Mouse (Mus musculus) cerebellum, postnatal 10 days (tissue): Measurements from ENCODE around the gene Gss.
"Not testable (repeated sequence)": the region's sequence is repeated elsewhere in the genome, so short reads cannot be mapped to it uniquely, and the experiment has no call there.

Experiments used
- DNase-seq, 2 experiments: peaks; one replicate each; pipeline ENCODE4 v3.0.0; 2021; ENCODE audit warnings: mixed read lengths in 2 of 2

Gss gene

DNA sequence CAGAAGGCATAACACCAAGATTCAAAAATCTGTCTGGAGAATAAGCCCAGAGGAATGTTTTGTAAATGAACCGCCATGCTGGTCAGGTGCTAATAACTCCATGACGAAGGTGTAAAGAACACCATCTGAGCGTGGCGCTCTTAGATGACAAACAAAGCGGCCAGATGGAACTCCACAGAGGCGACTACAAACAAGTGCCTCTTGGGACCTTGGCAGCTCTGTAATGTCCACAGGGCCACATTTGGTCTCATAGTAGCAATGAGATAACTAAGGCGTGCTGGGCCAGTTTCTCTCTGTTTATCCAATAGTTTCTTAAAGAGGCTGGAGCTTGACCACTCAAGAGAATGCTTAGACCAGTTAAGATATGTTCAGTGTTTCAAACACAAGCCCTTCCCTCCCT lies 18.6 kb downstream of the Gss start:
- no peak for DNase-seq

DNA sequence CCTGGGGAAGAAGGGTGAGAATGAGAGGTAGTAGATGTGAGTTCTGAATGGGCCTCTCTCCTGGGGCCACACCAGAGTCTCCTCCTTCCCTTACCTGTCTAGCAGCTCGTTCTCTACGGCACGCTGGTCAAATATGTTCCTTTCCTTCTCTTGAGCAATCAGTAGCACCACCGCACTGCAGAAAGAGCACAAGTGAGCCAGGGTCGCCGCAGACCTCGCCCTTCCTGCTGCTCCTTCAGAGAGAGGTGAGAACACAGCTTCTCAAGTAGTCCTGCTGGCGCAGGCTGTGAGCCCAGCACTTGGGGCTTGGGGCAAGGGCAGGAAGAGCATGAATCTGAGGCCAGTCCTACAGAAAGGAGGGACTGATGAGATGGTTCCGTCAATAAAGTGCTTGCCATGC lies 19.6 kb downstream of the Gss start:
- DNase-seq, result no peak

DNA sequence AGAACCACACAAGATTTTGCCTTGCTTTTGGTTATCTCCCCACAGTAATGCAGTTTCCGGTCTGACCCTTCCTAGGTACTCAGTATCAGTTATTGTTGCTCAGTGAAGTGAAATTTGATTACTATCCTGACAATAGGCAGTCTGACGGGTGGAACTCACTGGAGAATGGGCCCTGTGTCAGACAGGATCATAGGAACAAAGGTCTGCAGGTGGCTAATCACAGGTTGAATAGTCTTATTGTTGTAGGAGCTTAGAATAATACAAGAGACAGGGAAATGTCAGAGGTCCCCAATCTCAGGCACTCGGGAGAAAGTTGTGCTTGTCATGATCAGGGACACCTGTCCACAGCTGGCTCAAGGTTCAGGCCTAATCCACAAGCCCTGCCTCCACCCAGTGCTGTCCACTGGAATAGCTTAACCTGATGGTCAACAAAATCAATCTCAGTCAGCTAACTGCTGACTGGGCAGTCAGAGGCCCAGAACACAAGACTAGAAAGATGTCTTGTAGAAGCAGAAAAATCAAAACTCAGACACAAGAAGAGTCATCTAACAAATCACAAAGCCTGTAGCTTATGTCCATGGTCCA lies 23.3 kb downstream of the Gss start:
- DNase-seq, result no peak

DNA sequence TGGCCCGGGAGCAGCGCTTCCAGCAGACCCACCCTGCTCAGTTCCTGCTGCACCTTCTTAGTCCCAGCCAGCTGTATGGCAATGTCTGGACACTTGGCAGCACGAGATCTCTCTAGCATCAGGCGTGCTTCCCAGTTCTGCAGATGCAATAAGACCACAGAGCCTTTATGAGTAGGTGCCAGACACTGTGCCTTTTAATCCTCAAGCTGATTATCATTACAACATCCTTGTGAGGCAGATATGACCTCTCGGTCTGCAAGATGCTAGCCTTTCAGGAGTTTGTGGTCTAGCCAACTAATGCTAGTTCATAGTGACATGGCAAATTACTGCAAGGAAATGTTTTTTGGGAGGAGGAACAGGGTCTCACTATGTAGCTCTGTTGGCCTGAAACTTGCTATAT lies 24.9 kb downstream of the Gss start:
- DNase-seq, result no peak

DNA sequence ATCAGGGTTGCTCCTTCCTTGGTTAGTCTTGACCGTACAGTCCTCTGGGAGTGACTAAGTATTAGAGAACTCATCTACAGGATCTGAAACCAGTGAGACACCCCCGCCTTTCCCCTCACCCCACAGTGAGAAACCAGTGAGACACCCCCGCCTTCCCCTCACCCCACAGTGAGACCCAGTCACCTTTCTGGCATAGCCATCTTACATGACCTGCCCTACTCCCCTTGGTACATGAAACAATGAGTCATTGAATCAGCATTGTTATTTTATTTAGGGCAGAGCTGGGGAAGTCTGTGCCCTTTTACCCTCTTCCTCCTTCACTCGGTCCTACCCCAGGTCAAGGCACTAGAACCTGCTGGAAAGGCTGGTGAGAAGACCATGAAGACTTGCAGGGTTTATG lies 29.7 kb downstream of the Gss start:
- DNase-seq, result no peak

DNA sequence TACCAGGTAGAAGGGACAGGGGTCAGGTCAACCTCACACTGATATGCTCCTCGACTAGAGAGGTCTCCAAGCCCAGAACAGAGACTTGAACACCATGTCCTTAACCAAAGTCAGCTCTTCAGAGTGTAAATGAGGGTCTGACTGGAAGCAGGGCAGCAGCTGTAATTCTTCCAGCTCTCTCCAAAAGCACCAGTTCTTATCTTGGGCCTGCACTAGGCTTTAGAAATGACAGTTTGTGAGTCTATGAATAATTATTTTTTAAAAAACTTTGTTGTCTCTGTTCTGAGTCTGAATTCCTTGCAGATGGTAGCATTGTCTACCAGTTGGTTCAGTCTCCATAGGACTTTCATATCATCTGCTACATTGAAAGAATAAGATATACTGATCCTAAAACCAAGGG lies 30.4 kb downstream of the Gss start:
- no peak for DNase-seq

DNA sequence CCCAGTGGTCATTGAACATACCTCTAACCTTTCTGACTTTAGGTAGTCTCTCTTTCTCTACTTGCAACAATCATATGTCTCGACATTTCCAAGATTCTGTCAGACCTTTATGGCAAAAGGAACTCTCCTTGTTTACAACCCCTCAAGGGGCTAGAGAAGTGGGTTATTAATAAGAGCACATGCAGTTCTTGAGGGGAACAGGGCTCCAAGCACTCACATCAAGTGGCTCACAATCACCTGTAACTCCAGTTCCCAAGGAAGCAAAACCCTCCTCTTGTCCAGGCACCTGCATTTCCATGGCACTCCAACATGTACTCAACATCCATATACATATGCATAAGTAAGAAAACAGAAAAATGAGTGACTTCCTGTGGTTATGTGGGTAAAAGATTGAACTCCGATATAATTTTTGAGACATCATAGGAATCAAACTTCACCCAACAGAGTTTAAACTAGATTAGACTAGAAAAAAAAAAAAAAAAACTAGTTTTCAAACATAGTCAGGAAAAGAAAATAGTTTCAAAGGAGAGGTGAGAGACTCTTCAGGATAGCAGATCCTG lies 38.1 kb downstream of the Gss start:
- no peak for DNase-seq

DNA sequence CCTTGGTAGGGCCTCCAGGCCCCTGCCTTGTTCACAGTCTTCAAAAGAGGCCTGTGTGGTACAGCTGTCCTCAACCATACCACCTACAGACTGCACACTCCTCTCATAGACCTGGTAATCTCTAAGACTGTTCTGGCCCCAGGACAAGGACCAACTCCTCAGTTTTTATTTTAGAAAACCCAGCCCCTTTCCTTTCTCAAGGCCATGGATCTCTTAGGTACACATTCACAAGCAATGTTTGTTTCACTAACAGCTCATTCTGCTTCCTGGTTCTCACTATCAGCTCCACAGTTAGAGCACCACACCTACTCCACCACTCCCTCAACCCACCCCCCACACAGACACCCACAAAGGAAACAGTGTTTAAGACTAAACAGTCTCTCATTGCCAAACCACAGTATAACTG lies 39.7 kb downstream of the Gss start:
- DNase-seq, result no peak

DNA sequence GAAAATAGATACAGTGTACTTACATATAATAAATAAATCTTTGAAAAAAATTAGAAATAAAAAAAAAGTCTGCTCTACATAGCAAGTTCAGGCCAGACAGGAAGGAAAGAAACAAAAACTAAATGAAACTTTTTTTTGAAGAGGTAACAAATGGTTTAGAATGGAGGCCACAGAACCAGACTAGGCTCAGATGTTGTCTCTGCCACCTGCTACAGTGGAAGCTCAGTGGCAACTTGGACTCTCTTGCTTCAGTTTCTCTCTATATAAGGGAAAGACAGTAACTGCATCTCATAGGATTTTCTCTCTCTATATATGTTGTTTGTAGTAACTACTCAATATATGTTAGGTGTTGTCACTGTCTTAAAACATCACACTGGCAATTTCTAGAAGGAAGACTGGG lies 40.3 kb downstream of the Gss start:
- DNase-seq, result no peak

DNA sequence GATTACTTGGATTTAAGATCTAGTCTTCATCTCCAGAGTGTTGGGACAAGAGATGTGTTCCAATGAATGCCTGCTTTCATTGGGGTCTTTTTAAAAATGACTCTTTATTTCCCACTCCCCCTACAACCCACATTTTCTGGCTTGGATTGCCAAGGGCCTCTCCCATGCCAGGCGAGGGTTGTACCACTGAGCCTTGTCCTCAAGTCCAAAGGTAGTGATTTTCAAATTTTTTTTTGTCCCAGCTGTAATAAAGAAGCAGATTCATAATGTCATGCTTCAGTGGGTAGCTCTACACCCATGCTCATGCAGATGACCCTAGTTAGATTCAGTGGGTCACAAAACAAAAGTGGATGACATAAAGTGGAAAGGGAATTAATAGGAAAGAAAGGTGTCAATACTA lies 45.7 kb downstream of the Gss start:
- no peak for DNase-seq

DNA sequence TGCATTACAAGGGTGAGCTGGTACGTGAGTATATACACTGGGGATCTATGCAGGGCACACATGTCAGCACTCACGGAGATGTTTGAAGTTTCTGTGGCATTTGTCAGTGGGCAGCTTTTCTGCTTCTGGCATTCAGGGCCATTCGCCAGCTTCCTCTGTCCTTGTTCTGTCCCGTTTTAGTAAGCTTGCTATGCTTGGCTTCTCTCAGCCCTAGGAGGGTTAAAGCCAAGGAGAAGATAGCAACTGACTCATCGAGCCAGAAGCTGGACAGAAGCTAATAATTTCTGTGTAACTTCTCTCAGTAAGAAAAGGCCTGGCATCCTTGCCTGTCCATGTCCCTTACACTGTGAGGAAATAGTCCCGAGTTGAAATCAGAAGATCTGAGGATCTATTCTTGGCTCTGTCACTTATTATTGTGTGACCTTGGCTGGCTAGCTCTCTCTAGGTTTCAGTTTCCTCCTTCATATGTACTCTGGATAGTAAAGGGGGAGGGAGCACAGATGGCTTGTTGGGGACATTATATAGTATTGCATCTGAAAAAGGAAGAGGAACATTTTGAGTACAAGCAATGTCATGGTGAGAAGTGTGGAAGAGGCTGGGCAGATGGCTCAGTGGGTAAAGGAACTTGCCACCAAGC lies 51.7 kb downstream of the Gss start:
- peak; percentile 33 to 53 for DNase-seq

DNA sequence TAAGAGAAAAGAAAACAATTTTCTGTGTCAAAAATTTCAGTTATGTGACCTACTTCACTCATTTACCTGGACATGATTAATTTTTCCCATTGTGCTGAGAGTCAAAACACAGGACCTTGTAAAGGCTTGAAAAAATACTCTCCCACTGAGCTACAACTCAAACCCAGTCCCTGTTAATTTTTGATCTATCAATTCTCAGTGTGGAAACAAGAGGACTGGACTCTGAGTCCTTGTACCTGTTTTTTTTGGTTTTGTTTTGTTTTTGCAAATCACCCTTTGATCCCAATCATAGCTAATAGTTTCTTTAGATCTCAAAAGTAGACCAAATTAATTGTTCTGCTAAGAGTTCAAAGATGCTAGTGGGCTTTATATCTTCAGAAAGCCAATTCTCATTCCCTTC lies 52.9 kb downstream of the Gss start:
- no peak for DNase-seq

DNA sequence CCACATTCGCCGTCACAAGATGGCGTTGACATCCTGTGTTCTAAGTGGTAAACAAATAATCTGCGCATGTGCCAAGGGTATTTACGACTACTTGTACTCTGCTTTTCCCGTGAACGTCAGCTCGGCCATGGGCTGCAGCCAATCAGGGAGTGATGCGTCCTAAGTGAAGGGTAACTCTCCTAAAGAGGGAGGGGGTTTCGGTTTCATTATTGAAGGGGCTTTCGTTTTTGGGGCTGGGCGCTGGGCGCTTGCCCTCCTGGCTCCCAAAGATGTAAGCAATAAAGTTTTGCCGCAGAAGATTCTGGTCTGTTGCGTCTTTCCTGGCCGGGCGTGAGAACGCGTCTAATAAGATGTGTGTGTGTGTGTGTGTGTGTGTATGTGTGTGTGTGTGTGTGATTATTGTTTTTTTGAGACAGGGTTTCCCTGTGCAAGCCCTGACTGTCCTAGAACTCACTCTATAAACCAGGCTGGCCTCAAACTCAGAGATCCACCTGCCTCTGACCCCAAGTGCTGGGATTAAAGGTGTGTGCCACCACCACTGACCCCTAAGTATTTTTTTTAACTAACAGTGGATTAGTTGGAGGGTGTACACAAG lies 54.0 kb downstream of the Gss start:
- DNase-seq, result not testable (repeated sequence)

DNA sequence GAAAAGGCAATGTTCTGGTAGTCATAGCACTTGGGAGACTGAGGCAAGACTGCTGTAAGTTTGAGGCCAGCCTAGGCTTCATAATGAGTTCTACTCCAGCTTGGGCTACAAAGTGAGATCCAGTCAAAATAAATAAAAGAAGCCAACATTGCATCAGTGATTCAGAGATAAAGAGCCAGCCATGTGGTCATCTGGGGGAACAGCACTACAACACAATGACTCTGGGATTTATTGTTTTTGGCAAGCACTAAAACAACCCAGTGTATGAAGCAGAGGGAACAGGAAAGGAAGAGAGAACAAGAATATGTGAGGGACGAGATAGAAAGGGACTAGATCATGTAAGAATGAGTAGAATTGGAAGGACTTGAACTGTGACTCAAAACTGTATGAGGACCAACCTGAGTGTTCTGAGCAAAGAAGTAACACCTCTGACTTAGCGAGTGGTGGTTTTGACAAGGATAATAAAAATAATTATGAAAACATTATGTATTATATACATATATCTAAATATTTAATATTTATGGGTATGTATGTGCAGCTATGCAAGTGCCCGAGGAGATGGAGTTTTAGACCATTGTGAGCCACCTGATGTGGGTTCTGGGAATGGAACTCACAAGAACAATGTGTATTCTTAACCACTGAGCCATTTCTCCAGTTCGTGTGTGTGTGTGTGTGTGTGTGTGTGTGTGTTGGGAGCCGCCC lies 54.7 kb downstream of the Gss start:
- DNase-seq, result no peak

DNA sequence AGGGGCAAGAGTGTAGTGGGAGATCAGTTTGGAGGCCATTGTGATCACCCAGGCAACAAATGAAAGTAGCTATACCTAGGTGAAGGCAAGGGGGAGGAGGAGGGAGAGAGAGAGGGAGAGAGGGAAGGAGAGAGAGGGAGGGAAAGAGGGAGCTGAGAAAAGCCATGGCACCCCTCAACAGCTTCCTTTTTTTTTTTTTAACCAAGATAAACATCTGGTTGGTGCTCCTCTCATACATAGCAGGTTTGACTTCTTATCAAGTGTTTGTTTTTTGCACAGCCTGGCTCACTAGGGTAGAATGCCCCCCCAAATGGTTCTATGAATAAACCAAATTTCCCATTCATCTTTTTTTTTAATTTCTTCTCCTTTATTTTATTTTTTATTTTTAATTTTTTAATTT lies 56.3 kb downstream of the Gss start:
- no peak for DNase-seq

DNA sequence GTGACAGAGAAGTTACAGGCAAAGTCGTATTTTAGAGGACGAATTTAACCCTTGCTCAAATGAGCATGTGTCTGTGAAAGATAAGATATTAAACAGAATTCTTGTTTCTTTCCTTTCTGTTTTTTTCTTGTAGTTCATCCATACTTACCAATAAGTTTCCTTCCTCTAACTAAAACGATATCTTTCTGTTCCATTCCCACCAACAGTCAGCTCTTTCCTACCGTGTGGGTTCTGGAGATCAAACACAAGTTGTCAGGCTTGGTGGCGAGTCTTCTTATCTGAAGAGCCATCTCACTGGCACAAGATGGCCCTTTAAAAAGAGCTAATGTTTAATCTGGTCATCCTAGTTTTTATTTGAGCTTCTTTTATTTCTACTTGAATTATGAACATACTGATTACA lies 65.2 kb downstream of the Gss start:
- no peak for DNase-seq

DNA sequence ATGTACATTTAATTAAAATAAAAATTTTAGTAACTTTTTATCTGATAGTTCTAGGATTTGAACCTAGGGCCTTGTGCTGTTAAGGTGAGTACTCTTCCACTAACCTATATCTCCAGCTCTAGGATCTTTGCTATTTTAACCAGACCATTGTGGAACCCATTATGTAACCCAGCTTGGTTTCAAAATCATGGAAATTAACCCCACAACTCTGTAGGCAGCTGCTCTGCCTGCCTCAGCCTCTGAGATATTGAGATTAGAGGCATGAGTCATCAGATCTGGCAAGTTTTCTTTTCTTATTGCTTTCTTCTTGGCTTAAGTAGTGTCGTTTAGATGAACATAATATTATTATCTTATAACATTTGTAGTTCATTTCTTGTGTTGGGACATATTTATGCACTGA lies 68.2 kb downstream of the Gss start:
- no peak for DNase-seq

DNA sequence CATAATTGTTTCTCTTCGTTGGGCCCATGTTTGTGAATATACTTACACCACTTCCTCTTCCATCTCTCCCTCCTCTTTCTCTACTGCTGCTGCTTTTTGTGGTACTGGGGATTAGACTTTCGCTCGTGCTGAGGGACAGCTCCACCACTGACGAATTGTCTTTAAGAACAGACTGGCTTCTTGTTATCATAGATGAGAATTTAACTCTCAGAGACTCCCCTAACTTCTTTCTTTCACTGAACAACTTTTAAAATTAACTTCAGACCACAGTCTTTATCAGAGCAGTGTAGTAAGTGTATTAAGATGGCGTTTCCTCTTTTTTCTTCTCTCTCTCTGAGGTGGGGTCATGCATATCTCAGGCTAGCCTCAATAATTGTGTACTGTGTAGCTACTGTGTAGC lies 68.9 kb downstream of the Gss start:
- no peak for DNase-seq

DNA sequence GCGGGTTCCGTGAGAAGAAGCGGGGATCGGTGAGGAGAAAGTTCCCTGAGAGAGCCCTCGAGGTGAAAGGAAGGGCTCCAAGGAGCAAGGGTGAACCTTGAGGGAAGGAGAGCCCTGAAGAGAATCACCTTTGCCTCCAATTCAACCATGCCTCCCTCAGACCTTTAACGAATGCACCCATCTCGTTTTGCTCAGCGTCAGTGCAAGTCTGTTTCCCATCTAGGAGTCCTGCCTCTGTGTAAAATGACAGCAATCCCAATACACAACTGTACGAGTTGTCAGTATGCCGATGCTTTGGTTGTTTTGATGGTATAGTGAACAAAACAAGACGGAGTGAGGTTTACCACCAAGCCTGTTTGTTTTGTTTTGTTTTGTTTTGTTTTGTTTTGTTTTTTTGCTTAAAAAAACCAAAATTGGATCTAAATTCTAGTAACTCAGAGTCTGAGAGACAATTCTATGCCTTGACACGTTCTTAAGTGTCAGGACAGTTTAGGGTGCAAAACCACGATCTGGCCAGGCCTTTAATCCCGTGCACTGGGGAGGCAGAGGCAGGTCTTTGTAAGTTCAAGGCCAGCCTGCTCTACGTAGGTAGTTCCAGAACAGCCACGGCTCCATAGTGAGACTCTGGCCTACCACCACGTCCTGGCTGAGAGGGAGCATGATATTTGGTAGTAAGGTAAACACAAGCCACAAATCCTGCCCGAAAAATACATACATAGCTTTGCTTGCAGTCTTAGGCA lies 73.9 kb downstream of the Gss start:
- DNase-seq, result no peak

DNA sequence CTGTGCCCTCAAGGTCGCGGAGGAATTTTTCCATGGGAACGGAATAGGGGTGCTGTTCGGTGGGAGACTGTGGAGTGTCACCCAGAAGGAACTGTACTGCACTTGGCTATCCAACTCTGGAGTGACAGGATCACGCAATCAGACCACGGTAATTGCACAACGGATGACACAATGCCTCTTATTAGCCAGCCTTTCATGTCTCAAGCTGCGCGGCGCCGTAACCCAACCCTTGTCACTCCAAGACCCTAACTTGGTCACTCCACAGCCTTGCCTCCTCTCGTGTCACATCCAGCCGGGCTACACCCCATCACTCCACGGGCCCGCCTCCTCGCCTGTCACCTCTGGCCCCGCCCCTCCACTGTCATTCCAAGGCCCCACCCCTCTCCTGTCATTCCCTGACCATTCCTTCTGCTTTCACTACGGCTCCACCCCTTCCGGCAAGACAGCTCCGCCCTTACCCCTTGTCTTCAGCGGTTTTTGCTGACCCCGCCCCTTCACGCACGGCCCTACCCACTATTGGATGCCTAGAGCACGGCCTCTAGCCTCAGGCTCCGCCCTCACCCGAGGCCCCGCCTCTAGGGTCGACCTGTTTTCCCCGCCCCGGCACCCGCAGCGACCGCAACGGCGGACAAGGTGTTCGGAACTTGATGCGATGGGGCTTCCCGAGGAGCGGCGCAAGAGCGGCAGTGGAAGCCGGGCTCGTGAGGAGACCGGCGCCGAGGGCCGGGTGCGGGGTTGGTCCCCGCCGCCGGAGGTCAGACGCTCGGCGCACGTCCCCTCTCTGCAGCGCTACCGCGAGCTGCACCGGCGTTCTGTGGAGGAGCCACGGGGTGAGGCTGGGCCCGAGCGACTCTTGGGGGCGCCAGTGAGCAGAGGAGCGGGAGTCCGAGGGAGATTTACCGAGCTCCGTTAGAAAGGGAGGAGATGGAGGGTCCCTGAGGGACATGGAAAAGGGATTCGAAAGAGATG lies 74.9 kb downstream of the Gss start, which contains the start of the genes Acss2 and Ggt7:
Gene Acss2 (plus strand): TSS at position 494 of the 969 bp plus-strand sequence.
Gene Ggt7 (minus strand): TSS at position 783 of the 969 bp plus-strand sequence.
- DNase-seq, result peak; percentile 99 to 100

DNA sequence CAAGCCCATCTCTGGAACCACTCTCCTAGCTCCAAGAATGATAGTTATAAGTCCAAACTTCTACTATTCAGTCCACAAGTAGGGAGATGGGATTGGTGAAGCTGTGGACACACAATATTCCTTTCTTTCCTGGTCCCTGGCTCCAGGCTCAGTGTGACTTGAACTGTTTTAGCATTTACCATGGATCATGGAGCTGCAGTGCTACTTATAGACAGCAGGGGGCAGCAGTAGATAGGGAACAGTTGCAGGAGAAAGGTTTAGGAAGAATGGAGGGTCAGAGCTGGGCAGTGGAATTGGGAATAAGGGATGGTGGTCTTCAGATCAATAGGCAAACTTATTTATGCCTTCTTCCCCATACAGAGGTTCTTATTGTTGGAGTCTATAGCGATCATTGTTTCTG lies 76.7 kb downstream of the Gss start:
- peak; percentile 89 to 91 for DNase-seq

DNA sequence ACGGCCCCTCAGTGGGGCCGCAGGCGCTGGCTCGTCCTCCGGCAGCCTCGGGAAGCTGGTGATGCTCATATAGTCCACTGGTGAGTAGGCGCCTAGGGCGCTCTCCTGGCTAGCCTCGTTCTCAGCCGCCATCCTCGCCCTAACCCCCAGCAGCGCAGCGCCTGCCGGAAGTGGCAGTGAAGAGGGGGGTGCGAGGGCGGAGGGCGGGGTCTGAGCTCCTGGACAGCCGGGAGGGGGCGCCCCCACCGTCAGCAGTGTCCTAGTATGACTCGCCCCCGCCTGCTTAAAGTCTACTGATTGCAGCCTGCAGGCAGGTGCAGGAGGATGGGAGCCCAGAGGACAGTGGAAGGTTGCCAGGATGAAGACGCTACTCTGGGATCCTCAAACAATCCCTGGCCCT lies 77.9 kb downstream of the Gss start:
- peak; percentile 95 to 97 for DNase-seq
